ENCODE assay signal across 30 mouse cellular contexts in the genomic region with DNA sequence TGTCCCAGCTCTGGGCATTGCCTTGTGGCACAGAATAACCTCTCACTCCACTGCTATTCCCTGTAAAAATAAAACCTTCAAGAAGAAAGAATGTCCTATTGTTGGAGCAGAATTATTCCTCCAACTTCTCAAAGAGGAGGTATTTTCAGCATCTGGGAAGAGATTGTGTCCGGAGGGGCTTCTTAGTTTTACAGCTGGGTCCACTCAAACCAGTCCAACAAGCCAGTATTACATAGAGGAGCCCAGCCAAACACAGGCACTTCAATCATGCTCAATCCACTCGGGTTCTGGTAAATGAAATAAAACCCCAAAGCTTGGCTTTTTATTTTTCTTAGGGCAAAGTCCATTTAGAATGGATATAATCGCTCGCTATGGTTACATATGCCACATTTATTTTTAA.
DNase-seq lines count a peak whose midpoint lies in the region; ATAC-seq and TF ChIP-seq lines count a peak whose summit lies in the region.
"Had no signal": no experiment of that assay in that cellular context is flagged by ENCODE, and none has a peak within 500 bp of the region (broad histone marks: within the 10 kb centered on the region; RNA-seq: fewer than 3 reads in every experiment).

No protein-coding gene starts in this region.

- H3K4me1 ChIP-seq in hindbrain, embryonic 10.5 days (replicated peaks) = peaks cover 9% of the 10 kb centered on the region
- H3K4me1 ChIP-seq in hindbrain, postnatal 0 days (ENCODE audit: insufficient read depth, low read length) = no peaks in the 10 kb centered on the region
- H3K4me1 ChIP-seq in embryonic facial prominence, embryonic 10.5 days = peaks cover 44% of the 10 kb centered on the region
- H3K4me1 ChIP-seq in embryonic facial prominence, embryonic 12.5 days = peaks cover 30% of the 10 kb centered on the region
- peaks cover 25% of the 10 kb centered on the region for H3K4me1 ChIP-seq in embryonic facial prominence, embryonic 15.5 days
- peaks cover 8% of the 10 kb centered on the region for H3K4me1 ChIP-seq in kidney, embryonic 15.5 days
- H3K4me1 ChIP-seq: forebrain, embryonic 13.5 days; heart, embryonic 15.5 days had no signal

- ATAC-seq in hindbrain, postnatal 0 days = no peak
- no peak for ATAC-seq in embryonic facial prominence, embryonic 12.5 days (ENCODE audit: insufficient number of reproducible peaks, insufficient read depth, low FRiP score, low TSS enrichment)
- ATAC-seq in embryonic facial prominence, embryonic 15.5 days (ENCODE audit: insufficient number of reproducible peaks, low FRiP score, low TSS enrichment, low read depth) = no peak
- no peak for ATAC-seq in kidney, embryonic 15.5 days (replicated peaks; ENCODE audit: low FRiP score)
- ATAC-seq: forebrain, embryonic 13.5 days; forebrain, postnatal 0 days; intestine, postnatal 0 days; Patski had no signal

- no peak overlapping the region for H3K4me3 ChIP-seq in hindbrain, embryonic 10.5 days
- no peak overlapping the region for H3K4me3 ChIP-seq in hindbrain, postnatal 0 days (ENCODE audit: low read length)
- H3K4me3 ChIP-seq in embryonic facial prominence, embryonic 10.5 days = no peak overlapping the region
- no peak overlapping the region for H3K4me3 ChIP-seq in embryonic facial prominence, embryonic 12.5 days
- H3K4me3 ChIP-seq in embryonic facial prominence, embryonic 15.5 days (replicated peaks) = no peak overlapping the region
- H3K4me3 ChIP-seq in kidney, embryonic 15.5 days (replicated peaks) = no peak overlapping the region
- H3K4me3 ChIP-seq: forebrain, embryonic 13.5 days; gastrocnemius, adult 2 months; heart, embryonic 12.5 days; heart, embryonic 15.5 days had no signal

- DNase-seq in hindbrain, embryonic 10.5 days (ENCODE audit: low spot score) = no peak
- DNase-seq in hindbrain, postnatal 0 days (ENCODE audit: low spot score) = no peak
- no peak for DNase-seq in embryonic facial prominence, embryonic 10.5 days (ENCODE audit: low spot score)
- no peak for DNase-seq in adrenal gland, postnatal 10 days
- no peak for DNase-seq in embryo, embryonic 11 days
- DNase-seq: adrenal gland, adult 2 months; adrenal gland, postnatal 25 days; B cell, adult 2 months; cerebellum, adult 11-12 months; cerebellum, adult 8-10 months; cerebellum, postnatal 10 days; cerebellum, postnatal 36 days; forebrain, postnatal 0 days; gastrocnemius, adult 2 months; gastrocnemius, postnatal 25 days; heart, adult 18-20 months; heart, postnatal 10 days; heart, postnatal 36 days; kidney, adult 8-10 months had no signal

- no peaks in the 10 kb centered on the region for H3K36me3 ChIP-seq in hindbrain, embryonic 10.5 days
- no peaks in the 10 kb centered on the region for H3K36me3 ChIP-seq in hindbrain, postnatal 0 days (ENCODE audit: insufficient read depth, low read length)
- no peaks in the 10 kb centered on the region for H3K36me3 ChIP-seq in embryonic facial prominence, embryonic 10.5 days (replicated peaks)
- H3K36me3 ChIP-seq in embryonic facial prominence, embryonic 12.5 days = no peaks in the 10 kb centered on the region
- H3K36me3 ChIP-seq in embryonic facial prominence, embryonic 15.5 days = no peaks in the 10 kb centered on the region
- H3K36me3 ChIP-seq in kidney, embryonic 15.5 days = no peaks in the 10 kb centered on the region
- H3K36me3 ChIP-seq: G1E; heart, embryonic 12.5 days; heart, embryonic 15.5 days had no signal

- H3K27ac ChIP-seq in hindbrain, embryonic 10.5 days = peak overlapping the region; percentile 36; the same call in 1 of the 2 replicates
- no peak overlapping the region for H3K27ac ChIP-seq in hindbrain, postnatal 0 days
- H3K27ac ChIP-seq in embryonic facial prominence, embryonic 10.5 days (replicated peaks) = peak overlapping the region; percentile 74
- peak overlapping the region; percentile 74 for H3K27ac ChIP-seq in embryonic facial prominence, embryonic 12.5 days
- H3K27ac ChIP-seq in embryonic facial prominence, embryonic 15.5 days (replicated peaks) = peak overlapping the region; percentile 60
- H3K27ac ChIP-seq in kidney, embryonic 15.5 days = no peak overlapping the region
- H3K27ac ChIP-seq: forebrain, embryonic 13.5 days; gastrocnemius, adult 2 months; heart, embryonic 15.5 days; hindbrain, embryonic 14.5 days had no signal

- no peak overlapping the region for H3K4me2 ChIP-seq in hindbrain, postnatal 0 days (ENCODE audit: low read depth, low read length)
- no peak overlapping the region for H3K4me2 ChIP-seq in embryonic facial prominence, embryonic 12.5 days (replicated peaks)
- no peak overlapping the region; the same call in 1 of the 2 replicates for H3K4me2 ChIP-seq in embryonic facial prominence, embryonic 15.5 days (replicated peaks)
- no peak overlapping the region for H3K4me2 ChIP-seq in kidney, embryonic 15.5 days
- H3K4me2 ChIP-seq: forebrain, embryonic 13.5 days; heart, embryonic 12.5 days; heart, embryonic 15.5 days; hindbrain, embryonic 14.5 days had no signal

- no peak for TF ChIP-seq CTCF in hindbrain, postnatal 0 days (IDR thresholded peaks at IDR 0.05; ENCODE audit: low read depth)

- H3K27me3 ChIP-seq in hindbrain, embryonic 10.5 days (ENCODE audit: insufficient read depth, poor library complexity, severe bottlenecking) = no peaks in the 10 kb centered on the region
- H3K27me3 ChIP-seq in hindbrain, postnatal 0 days (ENCODE audit: insufficient read depth, low read length) = no peaks in the 10 kb centered on the region
- H3K27me3 ChIP-seq in embryonic facial prominence, embryonic 10.5 days (replicated peaks; ENCODE audit: low read depth, poor library complexity, severe bottlenecking) = no peaks in the 10 kb centered on the region
- no peaks in the 10 kb centered on the region for H3K27me3 ChIP-seq in embryonic facial prominence, embryonic 12.5 days
- no peaks in the 10 kb centered on the region for H3K27me3 ChIP-seq in embryonic facial prominence, embryonic 15.5 days
- H3K27me3 ChIP-seq in kidney, embryonic 15.5 days = no peaks in the 10 kb centered on the region
- H3K27me3 ChIP-seq: CH12.LX; forebrain, embryonic 13.5 days; heart, embryonic 12.5 days; heart, embryonic 15.5 days; Patski had no signal

- no peaks in the 10 kb centered on the region for H3K9me3 ChIP-seq in hindbrain, embryonic 10.5 days
- no peaks in the 10 kb centered on the region for H3K9me3 ChIP-seq in hindbrain, postnatal 0 days (ENCODE audit: low read length)
- no peaks in the 10 kb centered on the region for H3K9me3 ChIP-seq in embryonic facial prominence, embryonic 10.5 days
- H3K9me3 ChIP-seq in embryonic facial prominence, embryonic 12.5 days = no peaks in the 10 kb centered on the region
- H3K9me3 ChIP-seq in embryonic facial prominence, embryonic 15.5 days (replicated peaks) = no peaks in the 10 kb centered on the region
- H3K9me3 ChIP-seq in kidney, embryonic 15.5 days (replicated peaks) = no peaks in the 10 kb centered on the region
- H3K9me3 ChIP-seq: forebrain, embryonic 13.5 days; G1E; heart, embryonic 12.5 days; heart, embryonic 15.5 days had no signal

- WGBS in hindbrain, embryonic 10.5 days = 78% methylated on average over 4 of the region's 4 CpGs
- WGBS in hindbrain, postnatal 0 days = 83% methylated on average over 4 of the region's 4 CpGs
- 64% methylated on average over 4 of the region's 4 CpGs for WGBS in embryonic facial prominence, embryonic 10.5 days
- 33% methylated on average over 4 of the region's 4 CpGs for WGBS in embryonic facial prominence, embryonic 12.5 days
- WGBS in embryonic facial prominence, embryonic 15.5 days = 44% methylated on average over 4 of the region's 4 CpGs
- WGBS in kidney, embryonic 15.5 days = 68% methylated on average over 4 of the region's 4 CpGs

- H3K9ac ChIP-seq in hindbrain, postnatal 0 days (replicated peaks; ENCODE audit: low read length) = no peak overlapping the region
- H3K9ac ChIP-seq in embryonic facial prominence, embryonic 12.5 days = no peak overlapping the region
- H3K9ac ChIP-seq in embryonic facial prominence, embryonic 15.5 days = no peak overlapping the region
- H3K9ac ChIP-seq in kidney, embryonic 15.5 days = no peak overlapping the region
- H3K9ac ChIP-seq: forebrain, embryonic 13.5 days; forebrain, postnatal 0 days; heart, embryonic 12.5 days; heart, embryonic 15.5 days; hindbrain, embryonic 14.5 days had no signal

Comparison
In these comparisons a context has a peak if more than half of its experiments do, and no peak if none do; other contexts are left out.
1. H3K27ac ChIP-seq: peak in hindbrain, embryonic 10.5 days (single experiment), embryonic facial prominence, embryonic 10.5 days (single experiment), embryonic facial prominence, embryonic 12.5 days (single experiment) and embryonic facial prominence, embryonic 15.5 days (single experiment); none in hindbrain, postnatal 0 days (single experiment) and kidney, embryonic 15.5 days (single experiment).